19 mouse cellular contexts compared by ENCODE assay signal in the genomic region with DNA sequence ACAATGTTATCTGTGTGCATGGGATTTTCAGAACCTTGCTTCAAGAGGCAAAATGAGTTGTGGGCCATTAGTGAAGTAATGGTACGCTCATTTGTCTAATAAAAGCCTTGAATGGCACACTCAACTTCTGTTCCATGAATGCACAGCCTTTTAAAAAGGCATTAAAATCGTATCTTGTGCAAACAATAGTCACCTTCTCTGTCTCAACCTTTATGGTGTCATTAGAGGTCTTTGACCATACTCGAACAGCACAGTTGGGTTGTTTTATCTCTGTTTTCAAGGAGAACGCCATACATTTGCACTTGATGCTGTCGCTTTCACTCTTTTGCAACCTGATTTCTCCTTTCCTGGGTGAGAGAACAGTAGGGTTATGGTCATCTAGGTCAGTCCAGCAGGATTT. TPM values are rescaled to one million over a fixed set of nuclear protein-coding genes. Genes with fewer than 3 reads are reported as not detected.
"Had no signal": no experiment of that assay in that cellular context is flagged by ENCODE, and none has a peak within 500 bp of the region (broad histone marks: within the 10 kb centered on the region; RNA-seq: fewer than 3 reads in every experiment).

No protein-coding gene starts in this region.

- H3K9ac ChIP-seq: liver, postnatal 0 days; lung, embryonic 15.5 days; midbrain, embryonic 13.5 days; midbrain, embryonic 15.5 days; neural tube, embryonic 12.5 days had no signal

- DNase-seq: liver, postnatal 0 days; lung, adult 2 months; lung, postnatal 14 days; lung, postnatal 36 days; right cerebral cortex, postnatal 14 days; thymus, adult 2 months; thymus, postnatal 25 days; thymus, postnatal 4 days had no signal

- H3K4me3 ChIP-seq: lung, embryonic 15.5 days; megakaryocyte, embryonic 14.5 days; midbrain, embryonic 13.5 days; midbrain, embryonic 15.5 days; neural tube, embryonic 12.5 days had no signal

- H3K4me2 ChIP-seq: lung, embryonic 15.5 days; midbrain, embryonic 11.5 days; midbrain, embryonic 13.5 days; midbrain, embryonic 15.5 days; neural tube, embryonic 12.5 days had no signal

- H3K36me3 ChIP-seq: lung, embryonic 15.5 days; midbrain, embryonic 13.5 days; midbrain, embryonic 15.5 days; neural tube, embryonic 12.5 days had no signal

- ATAC-seq: liver, postnatal 0 days; lung, postnatal 0 days; midbrain, embryonic 13.5 days; midbrain, embryonic 15.5 days had no signal

- H3K4me1 ChIP-seq: megakaryocyte, embryonic 14.5 days; midbrain, embryonic 13.5 days; midbrain, embryonic 15.5 days; neural tube, embryonic 12.5 days had no signal

- H3K27me3 ChIP-seq: lung, embryonic 15.5 days; midbrain, embryonic 13.5 days; midbrain, embryonic 15.5 days had no signal

- H3K9me3 ChIP-seq: lung, embryonic 15.5 days; megakaryocyte, embryonic 14.5 days; midbrain, embryonic 13.5 days; midbrain, embryonic 15.5 days; neural tube, embryonic 12.5 days had no signal

- H3K27ac ChIP-seq: lung, embryonic 15.5 days; macrophage; midbrain, embryonic 13.5 days; midbrain, embryonic 15.5 days; neural tube, embryonic 12.5 days had no signal

RNA-seq across cellular contexts. Expression of gene Glrp1, which starts 3.7 kb away (rescaled TPM):
- polyA plus RNA-seq: midbrain, embryonic 11.5 days; midbrain, embryonic 13.5 days; midbrain, embryonic 15.5 days; neural tube, embryonic 12.5 days; neural tube, embryonic 14.5 days; spleen, adult 2 months; urinary bladder, adult 2 months had no signal
